Mouse (Mus musculus) kidney, postnatal 0 days (tissue): ENCODE measurements around the gene Ankrd11. TPM values are rescaled to one million over a fixed set of nuclear protein-coding genes. Genes with fewer than 3 reads are reported as not detected.

Source experiments
- ATAC-seq: fragments of 200-750 bp; cut with Nextera tagmentation; replicated peaks from 2 replicates; pipeline ENCODE4 v1.8.0; 2017; ENCODE audit warnings: low read depth, moderate number of reproducible peaks, moderate TSS enrichment, moderate library complexity; ENCODE audit not compliant: low FRiP score
- DNase-seq: peaks from one replicate; pipeline ENCODE4 v3.0.0-alpha.2; 2016; ENCODE audit warnings: low spot score
- H3K27ac ChIP-seq: fragments of 300-500 bp; sonication (generic); 2 replicates; pipeline ENCODE4 v1.5.1; 2014; ENCODE audit warnings: mild to moderate bottlenecking
- H3K27me3 ChIP-seq: fragments of 300-500 bp; sonication (generic); 2 replicates; pipeline ENCODE4 v1.6.1; 2014; ENCODE audit warnings: low read length, mixed read lengths; ENCODE audit not compliant: insufficient read depth
- H3K36me3 ChIP-seq: fragments of 300-500 bp; sonication (generic); 2 replicates; pipeline ENCODE4 v1.6.1; 2014; ENCODE audit warnings: low read length, mixed read lengths; ENCODE audit not compliant: insufficient read depth
- H3K4me1 ChIP-seq: fragments of 300-500 bp; sonication (generic); replicated peaks from 2 replicates; pipeline ENCODE4 v1.6.1; 2014; ENCODE audit warnings: antibody characterized with exemption, low read length, mixed read lengths; ENCODE audit not compliant: insufficient read depth
- H3K4me2 ChIP-seq: fragments of 300-500 bp; sonication (generic); 2 replicates; pipeline ENCODE4 v1.6.1; 2014; ENCODE audit warnings: mild to moderate bottlenecking, low read length, moderate library complexity, mixed read lengths
- H3K4me3 ChIP-seq: fragments of 300-500 bp; sonication (generic); replicated peaks from 2 replicates; pipeline ENCODE4 v1.5.1; 2014; ENCODE audit warnings: low read depth, low read length
- H3K9ac ChIP-seq: fragments of 300-500 bp; sonication (generic); 2 replicates; pipeline ENCODE4 v1.6.1; 2014; ENCODE audit warnings: low read depth, low read length
- H3K9me3 ChIP-seq: fragments of 300-500 bp; sonication (generic); replicated peaks from 2 replicates; pipeline ENCODE4 v1.6.1; 2016; ENCODE audit warnings: low read length, inconsistent platforms, mixed read lengths
- CTCF ChIP-seq: IDR thresholded peaks from 2 replicates; pipeline ENCODE4 v1.5.1; 2016; ENCODE audit warnings: antibody characterized with exemption, low read depth, mild to moderate bottlenecking, moderate library complexity
- WGBS: fragments of 180-500 bp; shearing (Covaris S2); extraction: QIAGEN DNeasy Blood & Tissue Kit; methylation state at CpG from one replicate; pipeline ENCODE4 v1.1.7; 2014; 5-methylcytosine and 5-hydroxymethylcytosine counted together
- polyA plus RNA-seq: library from polyadenylated mRNA; unstranded; fragments of >200 nt; fragmentation: Nextera tagmentation; extraction: Ambion mirVana; gene quantifications from 2 replicates; pipeline ENCODE4 v1.2.1, GENCODE M21; 2015

Ankrd11 gene
- polyA plus RNA-seq, 1 experiment from 2014 or later = 57.9 TPM

DNA sequence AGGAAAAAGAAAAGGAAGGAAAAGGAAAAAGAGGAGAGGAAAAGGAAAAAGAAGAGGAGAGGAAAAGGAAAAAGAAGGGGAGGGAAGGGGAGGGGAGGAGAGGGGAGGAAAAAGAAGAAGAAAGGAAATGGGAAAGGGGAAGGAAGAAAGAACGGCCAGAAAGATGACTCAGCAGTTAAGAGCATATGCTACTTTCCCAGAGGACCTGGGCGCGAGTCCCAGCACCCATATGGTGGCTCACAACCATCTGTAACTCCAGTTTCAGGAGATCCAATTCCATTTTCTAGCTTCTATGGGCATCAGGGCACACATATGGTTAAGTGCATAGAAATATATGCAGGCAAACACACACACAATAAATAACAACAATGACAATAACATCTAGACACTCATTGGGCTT is 73.9 kb downstream of the Ankrd11 start:
- Histone ChIP-seq H3K9ac (no peak overlapping the region), H3K27me3 (no peaks in the 10 kb centered on the region), H3K4me3 (no peak overlapping the region), H3K9me3 (no peaks in the 10 kb centered on the region), H3K36me3 (peaks cover 9% of the 10 kb centered on the region), H3K4me1 (no peaks in the 10 kb centered on the region), H3K27ac (no peak overlapping the region), H3K4me2 (no peak overlapping the region)
- WGBS = 88% methylated on average over 3 of the region's 3 CpGs
- TF ChIP-seq CTCF = no peak
- no peak for ATAC-seq
- DNase-seq = no peak

DNA sequence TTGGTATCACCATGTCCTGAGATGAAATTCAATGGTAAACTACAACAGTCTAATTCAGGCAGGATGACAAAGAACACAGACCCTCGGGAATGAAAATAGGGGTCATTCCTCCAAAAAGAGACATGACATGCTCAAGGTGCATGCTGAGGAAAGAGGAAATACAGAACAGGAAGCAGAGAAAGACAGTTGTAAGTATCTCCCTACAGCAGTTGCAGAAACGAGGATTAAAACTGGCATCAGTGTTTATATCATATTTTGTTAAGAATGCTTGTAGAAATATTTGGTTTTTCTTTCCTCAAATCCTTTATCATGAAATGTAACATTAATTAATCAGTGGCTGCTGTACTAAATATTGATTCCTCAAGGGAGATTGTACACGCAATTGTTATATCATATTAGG is 75.4 kb downstream of the Ankrd11 start:
- no peak for TF ChIP-seq CTCF
- no peak overlapping the region for H3K4me3 ChIP-seq

DNA sequence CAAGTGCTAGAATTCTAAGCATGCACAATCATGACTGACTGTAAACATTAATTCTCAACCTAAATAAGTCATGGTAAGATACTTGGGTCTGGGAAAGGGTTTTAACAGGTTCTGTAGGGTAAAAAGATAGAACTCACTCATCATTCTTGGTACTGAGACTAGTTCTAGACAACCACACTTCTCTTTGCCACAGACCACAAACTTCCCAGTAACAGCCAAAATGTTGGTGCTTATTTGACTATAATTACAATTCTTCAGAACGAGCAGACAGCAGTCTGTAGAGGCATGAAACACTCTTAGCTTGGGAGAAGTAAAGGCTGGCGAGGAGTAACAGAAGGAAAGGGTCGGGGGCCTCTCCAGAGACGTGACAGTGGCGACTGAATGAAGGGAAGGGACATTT is 80.0 kb downstream of the Ankrd11 start:
- Histone ChIP-seq H3K36me3 (no peaks in the 10 kb centered on the region), H3K9ac (no peak overlapping the region), H3K27me3 (no peaks in the 10 kb centered on the region), H3K4me2 (no peak overlapping the region), H3K27ac (no peak overlapping the region), H3K4me1 (peaks cover 17% of the 10 kb centered on the region; the same call in 1 of the 2 replicates), H3K4me3 (no peak overlapping the region), H3K9me3 (no peaks in the 10 kb centered on the region)
- ATAC-seq (no peak), DNase-seq (no peak)
- WGBS = 49% methylated on average over 5 of the region's 5 CpGs
- TF ChIP-seq CTCF = no peak

More for the DNA sequence above, 75.4 kb downstream of the Ankrd11 start:
- no peaks in the 10 kb centered on the region for H3K9me3 ChIP-seq
- H3K36me3 ChIP-seq = peaks cover 9% of the 10 kb centered on the region
- peaks cover 10% of the 10 kb centered on the region; the same call in 1 of the 2 replicates for H3K4me1 ChIP-seq
- DNase-seq = no peak
- no peak overlapping the region for H3K9ac ChIP-seq
- no peaks in the 10 kb centered on the region for H3K27me3 ChIP-seq
- H3K4me2 ChIP-seq = no peak overlapping the region
- H3K27ac ChIP-seq = no peak overlapping the region
- ATAC-seq = no peak
- whole genome bisulfite sequencing = 71% methylated on average over 3 of the region's 3 CpGs

DNA sequence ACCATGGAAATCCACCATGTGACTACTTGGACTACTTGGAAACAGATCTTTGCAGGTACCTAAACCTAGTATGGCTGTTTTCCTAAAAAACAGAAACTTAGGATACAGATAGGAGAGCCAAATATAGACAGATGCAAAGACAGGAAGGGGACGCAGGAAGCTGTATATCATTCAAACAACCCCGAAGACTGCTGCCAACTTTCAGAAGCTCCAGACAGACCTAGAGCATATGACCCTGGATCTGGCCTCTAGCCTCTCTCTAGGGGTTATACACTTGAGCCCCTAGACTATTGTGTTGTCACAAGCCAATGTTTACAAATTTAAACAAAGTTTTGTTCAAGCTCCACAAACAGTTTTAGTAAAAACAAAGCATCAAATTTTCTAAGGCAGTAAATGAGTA is 80.6 kb downstream of the Ankrd11 start:
- no peak overlapping the region for H3K27ac ChIP-seq
- peak; percentile 56 for DNase-seq
- no peaks in the 10 kb centered on the region for H3K27me3 ChIP-seq
- no peak for ATAC-seq
- no peaks in the 10 kb centered on the region for H3K9me3 ChIP-seq
- no peaks in the 10 kb centered on the region for H3K36me3 ChIP-seq
- no peak overlapping the region; the same call in 1 of the 2 replicates for H3K4me2 ChIP-seq
- no peak for TF ChIP-seq CTCF
- no peak overlapping the region for H3K9ac ChIP-seq
- peaks cover 17% of the 10 kb centered on the region; the same call in 1 of the 2 replicates for H3K4me1 ChIP-seq
- WGBS = 11% methylated on average over 2 of the region's 2 CpGs
- H3K4me3 ChIP-seq = no peak overlapping the region

DNA sequence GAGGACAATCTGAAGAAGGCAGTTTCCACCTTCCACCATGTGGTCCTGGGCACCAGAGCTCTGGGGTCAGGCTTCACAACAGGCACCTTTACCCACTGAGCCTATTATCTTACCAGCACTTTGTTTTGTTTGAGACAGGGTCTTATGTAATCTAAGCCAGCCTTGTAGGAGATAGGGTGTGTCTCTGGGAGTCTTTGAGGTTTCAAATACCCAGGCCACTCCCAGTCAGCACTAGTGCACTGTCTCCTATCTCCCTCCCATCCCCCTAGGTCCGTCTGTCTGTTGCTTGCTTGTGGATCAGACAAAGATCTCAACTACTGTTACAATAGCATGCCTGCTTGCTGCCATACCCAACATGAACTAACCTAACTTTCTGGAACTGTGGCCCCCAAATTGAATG is 81.1 kb downstream of the Ankrd11 start:
- peaks cover 17% of the 10 kb centered on the region; the same call in 1 of the 2 replicates for H3K4me1 ChIP-seq
- H3K4me3 ChIP-seq = no peak overlapping the region
- no peaks in the 10 kb centered on the region for H3K27me3 ChIP-seq
- TF ChIP-seq CTCF = no peak
- H3K27ac ChIP-seq = no peak overlapping the region
- ATAC-seq (no peak), DNase-seq (peak; percentile 35)
- no peaks in the 10 kb centered on the region for H3K36me3 ChIP-seq
- H3K4me2 ChIP-seq = no peak overlapping the region
- H3K9ac ChIP-seq = no peak overlapping the region
- H3K9me3 ChIP-seq = no peaks in the 10 kb centered on the region
- WGBS = 5% methylated on average over 1 of the region's 1 CpGs

DNA sequence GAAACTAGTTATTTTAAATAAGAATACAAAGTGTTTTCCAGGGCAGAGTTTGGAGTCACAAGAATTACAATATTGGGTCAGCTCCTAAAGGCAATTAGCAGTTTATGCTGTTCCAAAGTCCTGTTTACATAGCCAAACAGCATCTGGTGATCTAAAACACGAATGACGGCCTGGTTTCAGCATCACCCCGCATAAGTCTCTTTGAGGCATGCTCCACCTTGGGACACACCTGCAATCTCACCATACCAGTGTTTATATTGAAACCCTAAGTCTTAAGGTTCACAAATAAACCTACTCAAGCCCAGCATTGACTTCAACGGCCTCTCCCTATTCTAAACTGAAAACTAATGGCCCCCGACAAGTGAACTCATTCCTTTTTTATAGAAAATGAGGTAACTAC is 81.8 kb downstream of the Ankrd11 start:
- Histone ChIP-seq H3K9me3 (no peaks in the 10 kb centered on the region), H3K36me3 (no peaks in the 10 kb centered on the region), H3K4me3 (no peak overlapping the region), H3K9ac (no peak overlapping the region), H3K27ac (no peak overlapping the region), H3K27me3 (no peaks in the 10 kb centered on the region), H3K4me1 (peaks cover 17% of the 10 kb centered on the region; the same call in 1 of the 2 replicates), H3K4me2 (no peak overlapping the region)
- ATAC-seq (no peak), DNase-seq (no peak)
- WGBS = 55% methylated on average over 5 of the region's 5 CpGs
- TF ChIP-seq CTCF = no peak

DNA sequence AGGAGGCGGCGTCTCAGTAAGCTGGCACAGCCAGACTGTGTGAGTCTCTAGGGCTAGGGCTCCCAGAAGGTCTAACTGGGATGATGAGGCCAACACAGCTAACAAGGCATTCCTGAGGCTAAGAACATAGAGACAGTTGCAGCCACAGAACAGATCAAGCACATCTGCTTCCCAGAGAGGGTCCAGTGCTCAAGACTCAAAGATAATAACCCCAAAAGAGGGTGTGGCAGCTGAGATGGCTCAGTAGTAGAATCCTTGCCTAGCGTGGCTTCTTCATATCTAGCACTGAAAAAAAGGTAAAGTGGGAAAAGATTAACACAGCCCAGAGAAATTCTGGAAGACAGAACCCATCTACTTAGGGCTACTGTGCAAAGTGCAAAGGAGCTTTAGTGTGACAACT is 86.1 kb downstream of the Ankrd11 start:
- WGBS = 86% methylated on average over 3 of the region's 3 CpGs
- H3K4me3 ChIP-seq = no peak overlapping the region
- no peaks in the 10 kb centered on the region for H3K36me3 ChIP-seq
- H3K4me2 ChIP-seq = no peak overlapping the region
- H3K9me3 ChIP-seq = no peaks in the 10 kb centered on the region
- TF ChIP-seq CTCF = no peak
- no peak overlapping the region for H3K27ac ChIP-seq
- H3K4me1 ChIP-seq = 0 out of 2 replicates have a peak, but pooled peaks cover under 1% of the 10 kb centered on the region
- no peak overlapping the region for H3K9ac ChIP-seq
- no peaks in the 10 kb centered on the region for H3K27me3 ChIP-seq
- ATAC-seq = no peak
- DNase-seq = no peak
